Mouse (Mus musculus): ENCODE data around the gene Gas2. TPM values are rescaled to one million over a fixed set of nuclear protein-coding genes. Genes with fewer than 3 reads are reported as not detected.

Gas2 gene
- total RNA-seq, 2 experiments from 2014 or later: 2.1 to 4.2 TPM

GRCm38 (mm10) chr7:51892224-51892965, 30.6 kb downstream of the Gas2 start:
- TF ChIP-seq CTCF (IDR thresholded peaks at IDR 0.05): no peak
- no peak overlapping the region for H3K27ac ChIP-seq
- no peak for DNase-seq
- intact Hi-C loops (cut with DNase I): no loop called here
- no peak overlapping the region for H3K4me3 ChIP-seq

GRCm38 (mm10) chr7:51893008-51893407, 31.2 kb downstream of the Gas2 start:
- no peak for TF ChIP-seq CTCF (IDR thresholded peaks at IDR 0.05)
- Histone ChIP-seq H3K4me3 (no peak overlapping the region), H3K27ac (no peak overlapping the region)
- intact Hi-C loops (cut with DNase I): no loop called here
- no peak for DNase-seq

GRCm38 (mm10) chr7:51894133-51894801, 32.5 kb downstream of the Gas2 start:
- H3K27ac ChIP-seq: no peak overlapping the region
- H3K4me3 ChIP-seq: no peak overlapping the region
- no peak for DNase-seq
- intact Hi-C loops (cut with DNase I): no loop called here
- TF ChIP-seq CTCF (IDR thresholded peaks at IDR 0.05): no peak

- no peak for TF ChIP-seq CTCF (IDR thresholded peaks at IDR 0.05)
- no peak overlapping the region for H3K27ac ChIP-seq
- intact Hi-C loops (cut with DNase I): no loop called here
Measured at GRCm38 (mm10) chr7:51894939-51895338, 33.1 kb downstream of the Gas2 start.

GRCm38 (mm10) chr7:51899066-51899465, 37.3 kb downstream of the Gas2 start:
- Histone ChIP-seq H3K4me3 (no peak overlapping the region), H3K27ac (no peak overlapping the region)
- no peak for DNase-seq
- no peak for TF ChIP-seq CTCF (IDR thresholded peaks at IDR 0.05)
- intact Hi-C loops (cut with DNase I): no loop called here

More at GRCm38 (mm10) chr7:51894939-51895338, 33.1 kb downstream of the Gas2 start:
- no peak for DNase-seq
- H3K4me3 ChIP-seq: no peak overlapping the region

GRCm38 (mm10) chr7:51913292-51914050, 51.7 kb downstream of the Gas2 start:
- intact Hi-C loops (cut with DNase I): no loop called here
- no peak for DNase-seq
- Histone ChIP-seq H3K27ac (peak overlapping the region; percentile 52), H3K4me3 (no peak overlapping the region)
- TF ChIP-seq CTCF (IDR thresholded peaks at IDR 0.05): no peak

GRCm38 (mm10) chr7:51914132-51914531, 52.3 kb downstream of the Gas2 start:
- intact Hi-C loops (cut with DNase I): no loop called here
- Histone ChIP-seq H3K27ac (peak overlapping the region; percentile 39), H3K4me3 (no peak overlapping the region)
- no peak for TF ChIP-seq CTCF (IDR thresholded peaks at IDR 0.05)
- DNase-seq: no peak

GRCm38 (mm10) chr7:51928761-51929519, 67.1 kb downstream of the Gas2 start:
- no peak for TF ChIP-seq CTCF (IDR thresholded peaks at IDR 0.05)
- Histone ChIP-seq H3K27ac (peak overlapping the region; percentile 1; the same call in 1 of the 2 replicates), H3K4me3 (no peak overlapping the region)
- no peak for DNase-seq
- intact Hi-C loops (cut with DNase I): no loop called here

- H3K4me3 ChIP-seq: no peak overlapping the region
- intact Hi-C loops (cut with DNase I): no loop called here
- DNase-seq: no peak
- no peak overlapping the region for H3K27ac ChIP-seq
- no peak for TF ChIP-seq CTCF (IDR thresholded peaks at IDR 0.05)
Measured at GRCm38 (mm10) chr7:51931217-51931616, 69.4 kb downstream of the Gas2 start.

- no peak for DNase-seq
- Histone ChIP-seq H3K4me3 (no peak overlapping the region), H3K27ac (no peak overlapping the region)
- intact Hi-C loops (cut with DNase I): no loop called here
- TF ChIP-seq CTCF (IDR thresholded peaks at IDR 0.05): no peak
Measured at GRCm38 (mm10) chr7:51937337-51937736, 75.5 kb downstream of the Gas2 start.

GRCm38 (mm10) chr7:51940461-51940860, 78.6 kb downstream of the Gas2 start:
- Histone ChIP-seq H3K27ac (no peak overlapping the region), H3K4me3 (no peak overlapping the region)
- intact Hi-C loops (cut with DNase I): no loop called here
- DNase-seq: no peak
- TF ChIP-seq CTCF (IDR thresholded peaks at IDR 0.05): no peak

GRCm38 (mm10) chr7:51955424-51956041, 93.7 kb downstream of the Gas2 start:
- intact Hi-C loops (cut with DNase I): no loop called here
- no peak overlapping the region for H3K4me3 ChIP-seq
- no peak for TF ChIP-seq CTCF (IDR thresholded peaks at IDR 0.05)
- no peak for DNase-seq
- H3K27ac ChIP-seq: no peak overlapping the region
